In genomic region chr3:27610547-27610946, GRCm38 (mm10) we compare ENCODE assay signal across 17 mouse cellular contexts.
DNase-seq lines count a peak whose midpoint lies in the region; ATAC-seq and TF ChIP-seq lines count a peak whose summit lies in the region.
"Had no signal": no experiment of that assay in that cellular context is flagged by ENCODE, and none has a peak within 500 bp of the region (broad histone marks: within the 10 kb centered on the region; RNA-seq: fewer than 3 reads in every experiment).

No protein-coding gene starts in this region.

- DNase-seq in heart, postnatal 0 days (ENCODE audit: low spot score): no peak
- no peak for DNase-seq in heart, adult 8-10 months (ENCODE audit: low spot score)
- peak; percentile 70 for DNase-seq in kidney, adult 2 months
- no peak for DNase-seq in embryo, embryonic 10.5 days (ENCODE audit: low spot score)
- no peak for DNase-seq in embryo, embryonic 9.5 days (ENCODE audit: extremely low spot score)
- DNase-seq: adrenal gland, postnatal 36 days; cerebellum, adult 8-10 months; heart, postnatal 36 days; layer of hippocampus, postnatal 36 days; left cerebral cortex, postnatal 4 days; spleen, adult 18-20 months; thymus, adult 2 months had no signal

- TF ChIP-seq CTCF in heart, postnatal 0 days (IDR thresholded peaks at IDR 0.05; ENCODE audit: low read depth): no peak
- TF ChIP-seq CTCF in kidney, adult 2 months (conservative IDR thresholded peaks at IDR 0.05; ENCODE audit: insufficient read depth, insufficient read length, low read depth, low read length): no peak

- no peak overlapping the region for H3K4me3 ChIP-seq in heart, postnatal 0 days (ENCODE audit: low read depth, low read length)
- H3K4me3 ChIP-seq in kidney, adult 2 months (ENCODE audit: insufficient read depth, low read depth, low read length): no peak overlapping the region
- no peak overlapping the region for H3K4me3 ChIP-seq in kidney, embryonic 14.5 days (ENCODE audit: low read length)
- no peak overlapping the region for H3K4me3 ChIP-seq in limb, embryonic 12.5 days (replicated peaks)
- H3K4me3 ChIP-seq: neural tube, embryonic 12.5 days had no signal

- peaks cover 34% of the 10 kb centered on the region for H3K4me1 ChIP-seq in heart, postnatal 0 days (ENCODE audit: control insufficient read depth, insufficient read depth)
- H3K4me1 ChIP-seq in kidney, adult 2 months (ENCODE audit: control insufficient read depth, insufficient read depth, low read length): peaks cover 25% of the 10 kb centered on the region
- H3K4me1 ChIP-seq in kidney, embryonic 14.5 days (ENCODE audit: control insufficient read depth, insufficient read depth, low read length): peaks cover 24% of the 10 kb centered on the region
- H3K4me1 ChIP-seq in limb, embryonic 12.5 days (replicated peaks): peaks cover 46% of the 10 kb centered on the region

- no peaks in the 10 kb centered on the region for H3K9me3 ChIP-seq in heart, postnatal 0 days (replicated peaks; ENCODE audit: control insufficient read depth, low read length)
- no peaks in the 10 kb centered on the region for H3K9me3 ChIP-seq in kidney, embryonic 14.5 days (ENCODE audit: control insufficient read depth, low read length)
- no peaks in the 10 kb centered on the region for H3K9me3 ChIP-seq in limb, embryonic 12.5 days
- H3K9me3 ChIP-seq: G1E; neural tube, embryonic 12.5 days had no signal

- peaks cover 4% of the 10 kb centered on the region for H3K36me3 ChIP-seq in heart, postnatal 0 days (replicated peaks; ENCODE audit: control insufficient read depth, insufficient read depth, low read length)
- no peaks in the 10 kb centered on the region for H3K36me3 ChIP-seq in kidney, adult 2 months (ENCODE audit: control insufficient read depth, insufficient read depth, low read length)
- 0 out of 2 replicates have a peak, but pooled peaks cover 5% of the 10 kb centered on the region for H3K36me3 ChIP-seq in kidney, embryonic 14.5 days (ENCODE audit: control insufficient read depth, insufficient read depth, low read length)
- H3K36me3 ChIP-seq in limb, embryonic 12.5 days: no peaks in the 10 kb centered on the region; the same call in 1 of the 2 replicates
- H3K36me3 ChIP-seq: G1E; neural tube, embryonic 12.5 days had no signal

- no peak overlapping the region for H3K4me2 ChIP-seq in heart, postnatal 0 days (ENCODE audit: low read depth, low read length)
- H3K4me2 ChIP-seq in kidney, embryonic 14.5 days (replicated peaks; ENCODE audit: low read depth, low read length): no peak overlapping the region
- no peak overlapping the region for H3K4me2 ChIP-seq in limb, embryonic 12.5 days
- H3K4me2 ChIP-seq: neural tube, embryonic 12.5 days had no signal

- 64% methylated on average over 4 of the region's 4 CpGs for WGBS in heart, postnatal 0 days
- 37% methylated on average over 4 of the region's 4 CpGs for WGBS in kidney, adult 2 months
- 63% methylated on average over 4 of the region's 4 CpGs for WGBS in kidney, embryonic 14.5 days
- WGBS in limb, embryonic 12.5 days: 61% methylated on average over 4 of the region's 4 CpGs

- TF ChIP-seq EP300 in heart, postnatal 0 days (IDR thresholded peaks at IDR 0.05; ENCODE audit: low read depth): no peak

- H3K27me3 ChIP-seq in heart, postnatal 0 days (ENCODE audit: control insufficient read depth, insufficient read depth, low read length): no peaks in the 10 kb centered on the region
- H3K27me3 ChIP-seq in kidney, adult 2 months (replicated peaks; ENCODE audit: control insufficient read depth, insufficient read depth, low read length): no peaks in the 10 kb centered on the region
- no peaks in the 10 kb centered on the region for H3K27me3 ChIP-seq in kidney, embryonic 14.5 days (ENCODE audit: control insufficient read depth, insufficient read depth, low read length)
- H3K27me3 ChIP-seq in limb, embryonic 12.5 days: no peaks in the 10 kb centered on the region
- H3K27me3 ChIP-seq: neural tube, embryonic 12.5 days had no signal

- H3K9ac ChIP-seq in heart, postnatal 0 days (replicated peaks; ENCODE audit: low read depth, low read length): no peak overlapping the region
- no peak overlapping the region for H3K9ac ChIP-seq in kidney, embryonic 14.5 days (ENCODE audit: low read depth, low read length)
- H3K9ac ChIP-seq in limb, embryonic 12.5 days (replicated peaks): no peak overlapping the region
- H3K9ac ChIP-seq: neural tube, embryonic 12.5 days had no signal

- TF ChIP-seq POLR2A in kidney, adult 2 months (IDR thresholded peaks at IDR 0.05; ENCODE audit: low read depth, low read length): no peak

- peak overlapping the region; percentile 53; the same call in 1 of the 2 replicates for H3K27ac ChIP-seq in heart, postnatal 0 days (ENCODE audit: low read depth)
- peak overlapping the region; percentile 13 for H3K27ac ChIP-seq in kidney, adult 2 months (ENCODE audit: insufficient read depth, low read depth, low read length)
- H3K27ac ChIP-seq in kidney, embryonic 14.5 days (ENCODE audit: low read depth, low read length): peak overlapping the region; percentile 42; the same call in 1 of the 2 replicates
- H3K27ac ChIP-seq in limb, embryonic 12.5 days: peak overlapping the region; percentile 62; the same call in 1 of the 2 replicates
- H3K27ac ChIP-seq: neural tube, embryonic 12.5 days had no signal

- ATAC-seq in heart, postnatal 0 days (ENCODE audit: insufficient read depth, low read depth): no peak
- ATAC-seq in kidney, embryonic 14.5 days (ENCODE audit: low FRiP score, low TSS enrichment): no peak
- no peak for ATAC-seq in limb, embryonic 12.5 days (ENCODE audit: insufficient number of reproducible peaks, insufficient read depth, low FRiP score, low TSS enrichment, low read depth)
- ATAC-seq: forebrain, embryonic 14.5 days had no signal
